Mouse (Mus musculus) gastrocnemius, postnatal 25 days (tissue): ENCODE measurements around the gene Nap1l1. TPM values are rescaled to one million over a fixed set of nuclear protein-coding genes. Genes with fewer than 3 reads are reported as not detected.

Experiments
- total RNA-seq, 2 experiments: library from RNA; stranded (reverse); gene quantifications; 1 replicate in 1 of 2; 2 replicates in 1 of 2; pipeline ENCODE4 v1.2.3; 2021

Nap1l1 gene
- total RNA-seq, 2 experiments from 2014 or later, result 44.2 to 52.7 TPM

Other genes starting within 250 kb of the Nap1l1 start
- 1 to 10 TPM; 1.6 to 1.7 TPM for gene Bbs10, start 174.5 kb upstream of the Nap1l1 start, total RNA-seq
- gene Phlda1, start 33.1 kb downstream of the Nap1l1 start, total RNA-seq, result 1 to 10 TPM; 3.4 to 3.7 TPM